Mouse (Mus musculus): ENCODE results near the gene Appbp2. TPM values are rescaled to one million over a fixed set of nuclear protein-coding genes. Genes with fewer than 3 reads are reported as not detected.

Gene Appbp2
- polyA plus RNA-seq, 1 experiment from 2014 or later: 40.1 TPM

GRCm38 (mm10) chr11:85255471-85256027, 20.6 kb upstream of the Appbp2 start:
- Histone ChIP-seq H3K36me3 (no peaks in the 10 kb centered on the region), H3K4me3 (no peak overlapping the region), H3K27me3 (no peaks in the 10 kb centered on the region), H3K9ac (no peak overlapping the region), H3K27ac (no peak overlapping the region), H3K4me1 (no peaks in the 10 kb centered on the region), H3K9me3 (no peaks in the 10 kb centered on the region), H3K4me2 (no peak overlapping the region)
- ATAC-seq (ENCODE audit: insufficient number of reproducible peaks, insufficient read depth, low FRiP score, low TSS enrichment, low read depth): no peak
- WGBS: 42% methylated on average over 3 of the region's 3 CpGs

GRCm38 (mm10) chr11:85253641-85254040, 18.7 kb upstream of the Appbp2 start:
- no peak for ATAC-seq (ENCODE audit: insufficient number of reproducible peaks, insufficient read depth, low FRiP score, low TSS enrichment, low read depth)
- Histone ChIP-seq H3K27ac (no peak overlapping the region), H3K9me3 (no peaks in the 10 kb centered on the region), H3K4me1 (no peaks in the 10 kb centered on the region), H3K36me3 (no peaks in the 10 kb centered on the region), H3K4me3 (no peak overlapping the region), H3K9ac (no peak overlapping the region), H3K27me3 (no peaks in the 10 kb centered on the region), H3K4me2 (no peak overlapping the region)
- 73% methylated on average over 7 of the region's 7 CpGs for WGBS

GRCm38 (mm10) chr11:85253006-85253405, 18.1 kb upstream of the Appbp2 start:
- ATAC-seq (ENCODE audit: insufficient number of reproducible peaks, insufficient read depth, low FRiP score, low TSS enrichment, low read depth): no peak
- no peaks in the 10 kb centered on the region for H3K4me1 ChIP-seq
- WGBS: 72% methylated on average over 5 of the region's 5 CpGs
- H3K4me2 ChIP-seq: no peak overlapping the region
- no peaks in the 10 kb centered on the region for H3K9me3 ChIP-seq
- no peaks in the 10 kb centered on the region for H3K36me3 ChIP-seq
- H3K9ac ChIP-seq: no peak overlapping the region
- H3K27ac ChIP-seq: no peak overlapping the region
- H3K4me3 ChIP-seq: no peak overlapping the region
- no peaks in the 10 kb centered on the region for H3K27me3 ChIP-seq

GRCm38 (mm10) chr11:85251955-85252354, 17.0 kb upstream of the Appbp2 start:
- no peak overlapping the region for H3K27ac ChIP-seq
- H3K9me3 ChIP-seq: no peaks in the 10 kb centered on the region
- no peak overlapping the region for H3K9ac ChIP-seq
- no peak for ATAC-seq (ENCODE audit: insufficient number of reproducible peaks, insufficient read depth, low FRiP score, low TSS enrichment, low read depth)
- no peaks in the 10 kb centered on the region for H3K36me3 ChIP-seq
- H3K4me1 ChIP-seq: no peaks in the 10 kb centered on the region
- H3K4me3 ChIP-seq: no peak overlapping the region
- 92% methylated on average over 5 of the region's 5 CpGs for WGBS
- H3K27me3 ChIP-seq: no peaks in the 10 kb centered on the region
- no peak overlapping the region for H3K4me2 ChIP-seq

- no peak overlapping the region for H3K27ac ChIP-seq
- H3K4me1 ChIP-seq: no peaks in the 10 kb centered on the region
- H3K9me3 ChIP-seq: no peaks in the 10 kb centered on the region
- H3K4me2 ChIP-seq: no peak overlapping the region
- H3K27me3 ChIP-seq: no peaks in the 10 kb centered on the region
- no peak overlapping the region for H3K9ac ChIP-seq
- WGBS: 30% methylated on average over 3 of the region's 3 CpGs
- ATAC-seq (ENCODE audit: insufficient number of reproducible peaks, insufficient read depth, low FRiP score, low TSS enrichment, low read depth): no peak
- no peaks in the 10 kb centered on the region for H3K36me3 ChIP-seq
- no peak overlapping the region for H3K4me3 ChIP-seq
Observed at GRCm38 (mm10) chr11:85250467-85250866, 15.5 kb upstream of the Appbp2 start.

- no peak overlapping the region for H3K9ac ChIP-seq
- H3K9me3 ChIP-seq: no peaks in the 10 kb centered on the region
- no peak overlapping the region for H3K27ac ChIP-seq
- no peaks in the 10 kb centered on the region for H3K36me3 ChIP-seq
- no peak for ATAC-seq (ENCODE audit: insufficient number of reproducible peaks, insufficient read depth, low FRiP score, low TSS enrichment, low read depth)
- H3K4me3 ChIP-seq: no peak overlapping the region
- H3K27me3 ChIP-seq: no peaks in the 10 kb centered on the region
- no peaks in the 10 kb centered on the region for H3K4me1 ChIP-seq
- 77% methylated on average over 3 of the region's 3 CpGs for WGBS
- no peak overlapping the region for H3K4me2 ChIP-seq
Observed at GRCm38 (mm10) chr11:85249338-85249737, 14.4 kb upstream of the Appbp2 start.

- Histone ChIP-seq H3K4me2 (no peak overlapping the region), H3K27me3 (no peaks in the 10 kb centered on the region), H3K4me3 (no peak overlapping the region), H3K9ac (no peak overlapping the region), H3K36me3 (no peaks in the 10 kb centered on the region), H3K27ac (no peak overlapping the region), H3K4me1 (no peaks in the 10 kb centered on the region), H3K9me3 (no peaks in the 10 kb centered on the region)
- 88% methylated on average over 2 of the region's 2 CpGs for WGBS
- ATAC-seq (ENCODE audit: insufficient number of reproducible peaks, insufficient read depth, low FRiP score, low TSS enrichment, low read depth): no peak
Observed at GRCm38 (mm10) chr11:85248151-85248550, 13.2 kb upstream of the Appbp2 start.

- Histone ChIP-seq H3K4me2 (no peak overlapping the region), H3K4me3 (no peak overlapping the region), H3K27ac (no peak overlapping the region), H3K9ac (no peak overlapping the region), H3K27me3 (no peaks in the 10 kb centered on the region), H3K4me1 (no peaks in the 10 kb centered on the region), H3K36me3 (no peaks in the 10 kb centered on the region), H3K9me3 (no peaks in the 10 kb centered on the region)
- ATAC-seq (ENCODE audit: insufficient number of reproducible peaks, insufficient read depth, low FRiP score, low TSS enrichment, low read depth): no peak
- WGBS: 84% methylated on average over 8 of the region's 8 CpGs
Observed at GRCm38 (mm10) chr11:85241226-85241625, 6.3 kb upstream of the Appbp2 start.

- Histone ChIP-seq H3K27ac (no peak overlapping the region), H3K9ac (no peak overlapping the region), H3K4me1 (0 out of 2 replicates have a peak, but pooled peaks cover 3% of the 10 kb centered on the region), H3K4me3 (no peak overlapping the region), H3K36me3 (no peaks in the 10 kb centered on the region), H3K9me3 (no peaks in the 10 kb centered on the region), H3K27me3 (no peaks in the 10 kb centered on the region), H3K4me2 (no peak overlapping the region)
- ATAC-seq (ENCODE audit: insufficient number of reproducible peaks, insufficient read depth, low FRiP score, low TSS enrichment, low read depth): no peak
- WGBS: 89% methylated on average over 3 of the region's 3 CpGs
Observed at GRCm38 (mm10) chr11:85240211-85240610, 5.3 kb upstream of the Appbp2 start.

- H3K9ac ChIP-seq: peak overlapping the region; percentile 97
- peak overlapping the region; percentile 99 for H3K27ac ChIP-seq
- H3K4me3 ChIP-seq: peak overlapping the region; percentile 96
- peaks cover 16% of the 10 kb centered on the region; the same call in 1 of the 2 replicates for H3K36me3 ChIP-seq
- H3K4me2 ChIP-seq: peak overlapping the region; percentile 77
- under 1% methylated on average over 61 of the region's 70 CpGs for WGBS
- peaks cover 14% of the 10 kb centered on the region; the same call in 1 of the 2 replicates for H3K4me1 ChIP-seq
- peak; percentile 88 for ATAC-seq (ENCODE audit: insufficient number of reproducible peaks, insufficient read depth, low FRiP score, low TSS enrichment, low read depth)
- H3K9me3 ChIP-seq: no peaks in the 10 kb centered on the region
- H3K27me3 ChIP-seq: no peaks in the 10 kb centered on the region
Observed at GRCm38 (mm10) chr11:85234363-85234989, 454 bp downstream of the Appbp2 start.

- ATAC-seq (ENCODE audit: insufficient number of reproducible peaks, insufficient read depth, low FRiP score, low TSS enrichment, low read depth): no peak
- 9% methylated on average over 9 of the region's 9 CpGs for WGBS
- H3K4me1 ChIP-seq: peaks cover 14% of the 10 kb centered on the region; the same call in 1 of the 2 replicates
- peaks cover 16% of the 10 kb centered on the region; the same call in 1 of the 2 replicates for H3K36me3 ChIP-seq
- H3K27me3 ChIP-seq: no peaks in the 10 kb centered on the region
- H3K9me3 ChIP-seq: no peaks in the 10 kb centered on the region
- H3K27ac ChIP-seq: peak overlapping the region; percentile 99
- peak overlapping the region; percentile 97 for H3K9ac ChIP-seq
- peak overlapping the region; percentile 77 for H3K4me2 ChIP-seq
- H3K4me3 ChIP-seq: peak overlapping the region; percentile 96
Observed at GRCm38 (mm10) chr11:85233676-85234210, 1.2 kb downstream of the Appbp2 start.

- no peak for ATAC-seq (ENCODE audit: insufficient number of reproducible peaks, insufficient read depth, low FRiP score, low TSS enrichment, low read depth)
- Histone ChIP-seq H3K4me3 (no peak overlapping the region), H3K4me2 (no peak overlapping the region), H3K9me3 (no peaks in the 10 kb centered on the region), H3K9ac (no peak overlapping the region), H3K4me1 (no peaks in the 10 kb centered on the region), H3K27me3 (no peaks in the 10 kb centered on the region), H3K27ac (no peak overlapping the region), H3K36me3 (peaks cover 24% of the 10 kb centered on the region)
- 98% methylated on average over 3 of the region's 3 CpGs for WGBS
Observed at GRCm38 (mm10) chr11:85223248-85223647, 11.7 kb downstream of the Appbp2 start.

All from embryonic facial prominence, embryonic 13.5 days (tissue).